Mouse (Mus musculus) kidney, adult 9 months (tissue): ENCODE data around the gene Rev3l.
"Not testable (repeated sequence)": the region's sequence is repeated elsewhere in the genome, so short reads cannot be mapped to it uniquely, and the experiment has no call there.

Source experiments
- DNase-seq: peaks from one replicate; pipeline ENCODE4 v3.0.0; 2022

Rev3l gene

DNA sequence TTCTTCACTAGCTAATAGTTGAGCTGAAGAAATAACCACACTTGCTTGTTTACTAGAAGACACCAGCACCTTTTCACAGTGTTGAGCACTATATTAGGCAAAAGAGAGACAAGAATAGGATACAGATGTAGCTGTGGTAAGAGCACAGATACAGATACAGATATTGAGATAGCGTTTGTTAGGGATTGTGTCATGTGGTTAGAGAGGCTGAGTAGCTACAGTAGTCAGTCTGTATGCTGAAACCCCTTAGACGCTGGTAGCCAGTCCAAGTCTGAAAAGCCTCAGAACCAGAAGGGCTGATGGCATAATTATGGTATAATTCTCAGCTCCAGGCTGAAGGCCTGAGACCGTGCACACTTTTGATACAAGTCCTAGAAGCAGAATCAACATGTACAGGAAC is 53.3 kb downstream of the Rev3l start:
- DNase-seq: no peak

- no peak for DNase-seq
Measured at GRCm38 (mm10) chr10:39793295-39793694, 61.4 kb downstream of the Rev3l start.

DNA sequence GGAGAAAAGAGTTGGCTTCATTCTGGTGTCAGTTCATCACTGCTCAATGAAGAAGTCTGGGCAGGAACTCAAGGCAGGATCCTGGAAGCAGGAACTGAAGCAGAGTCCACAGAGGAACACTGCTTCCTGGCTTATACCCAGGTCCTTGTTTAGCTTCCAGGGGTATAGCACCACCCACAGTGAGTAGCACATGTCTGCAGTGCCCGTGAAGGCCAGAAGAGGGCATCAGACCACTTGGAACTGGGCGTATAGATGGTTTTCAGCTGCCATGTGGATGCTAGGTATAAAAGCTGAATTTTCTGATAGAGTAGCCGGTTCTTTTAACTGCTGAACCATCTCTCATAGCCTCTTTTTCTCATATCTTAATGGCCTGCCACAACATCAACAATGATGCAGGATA is 79.6 kb downstream of the Rev3l start:
- DNase-seq: peak; percentile 59

DNA sequence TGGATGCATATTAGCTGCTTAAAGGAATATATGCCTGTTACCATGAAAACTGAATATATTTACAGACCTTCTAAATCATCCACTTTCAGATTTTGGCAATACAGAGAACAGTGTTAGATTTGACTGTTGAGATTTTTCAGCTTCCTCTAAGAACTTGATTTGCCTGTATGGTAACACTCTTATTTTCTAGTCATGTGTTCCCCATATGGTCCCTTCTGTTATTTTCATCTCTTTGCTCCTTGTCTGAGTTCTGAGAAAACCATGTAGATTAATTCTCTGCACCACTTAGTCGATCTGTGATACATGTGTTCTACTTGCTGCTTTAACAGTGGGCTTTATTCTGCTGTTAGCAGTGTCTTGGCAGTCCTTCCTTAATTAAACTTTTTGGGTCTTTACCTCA is 110.7 kb downstream of the Rev3l start:
- DNase-seq: no peak

GRCm38 (mm10) chr10:39865509-39865908 is 133.6 kb downstream of the Rev3l start:
- DNase-seq: no peak

DNA sequence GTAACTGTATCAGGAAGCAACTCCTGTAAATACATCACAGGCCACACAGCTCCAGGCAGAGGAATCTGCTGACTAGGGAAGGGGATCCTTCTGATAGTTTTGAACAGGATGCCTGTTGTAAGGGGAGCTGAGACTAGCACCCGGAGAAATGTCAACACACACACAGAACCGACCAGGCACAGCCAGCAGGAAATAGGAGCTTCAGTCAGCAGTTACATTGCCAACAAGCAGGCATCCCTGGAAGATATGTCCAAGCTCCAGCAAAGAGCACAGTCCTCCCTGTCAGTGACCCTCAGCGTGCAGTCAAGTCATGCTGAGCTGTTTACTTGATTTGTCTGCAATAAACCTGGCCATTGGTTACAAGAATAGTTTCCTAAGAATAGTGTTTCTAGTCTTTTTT is 156.7 kb downstream of the Rev3l start:
- peak; percentile 37 for DNase-seq

DNA sequence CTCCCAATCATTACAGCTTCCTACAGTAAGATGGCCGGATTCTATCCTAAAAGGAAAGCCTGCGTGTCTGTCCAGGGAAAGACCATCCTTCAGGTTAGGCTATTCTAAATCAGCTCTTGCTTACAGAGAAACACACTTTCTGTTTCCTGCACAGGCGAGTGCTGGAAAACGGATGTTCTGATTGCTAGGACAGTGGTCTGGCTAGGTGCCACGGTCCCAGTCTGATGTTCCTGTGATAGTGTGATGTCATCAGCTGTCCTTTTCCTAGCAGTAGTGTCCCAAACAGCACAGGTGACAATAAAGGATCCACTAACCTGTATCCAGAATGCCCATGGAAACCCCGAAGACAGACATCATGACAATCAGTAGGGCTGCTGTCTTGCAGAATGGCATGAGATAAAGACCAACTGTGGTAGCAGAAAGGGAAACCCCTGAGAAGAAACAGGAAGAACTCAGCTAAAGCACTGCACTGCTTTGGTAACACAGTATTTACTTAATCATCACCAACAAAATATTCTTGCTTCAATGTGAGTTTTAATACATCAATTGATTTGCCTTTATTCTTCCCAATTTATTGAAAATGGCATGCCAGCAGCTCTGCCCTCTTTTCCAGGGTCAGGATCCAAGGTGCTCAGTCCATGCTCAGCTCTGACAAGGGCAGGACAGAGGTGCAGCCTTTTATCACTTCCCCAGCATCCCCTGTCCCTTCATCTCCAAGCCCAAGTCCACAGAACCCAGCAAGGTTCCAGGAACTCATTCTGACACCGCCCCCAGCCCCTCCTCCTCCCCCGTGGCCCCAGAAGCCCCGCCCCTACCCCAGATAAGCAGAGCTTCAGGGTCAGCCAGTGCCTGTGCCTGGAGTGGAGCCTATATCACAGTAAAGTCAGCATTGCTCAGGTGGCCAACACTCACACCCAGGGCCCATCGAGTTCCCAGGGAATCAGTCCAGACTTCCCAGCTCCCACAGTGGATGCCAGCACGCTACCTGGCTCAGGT is 162.1 kb downstream of the Rev3l start:
- DNase-seq: no peak

DNA sequence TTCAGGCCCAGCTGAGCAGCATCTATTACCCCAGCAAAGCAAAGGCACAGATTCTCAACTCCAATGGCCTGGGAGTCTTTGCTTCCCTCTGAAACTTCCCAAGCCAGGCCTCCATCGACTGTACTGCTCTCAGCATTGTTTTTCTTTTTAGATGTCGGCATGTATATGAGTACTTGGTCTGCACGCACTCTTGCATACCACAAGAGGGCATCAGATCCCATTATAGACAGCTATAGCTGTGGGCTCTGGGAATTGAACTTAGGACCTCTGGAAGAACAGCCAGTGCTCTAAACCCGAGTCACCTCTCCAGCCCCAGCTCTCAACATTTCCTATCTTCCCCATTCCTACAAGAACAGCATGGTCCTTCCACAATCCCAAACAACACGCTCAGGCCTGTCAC is 164.6 kb downstream of the Rev3l start:
- peak; percentile 54 for DNase-seq

DNA sequence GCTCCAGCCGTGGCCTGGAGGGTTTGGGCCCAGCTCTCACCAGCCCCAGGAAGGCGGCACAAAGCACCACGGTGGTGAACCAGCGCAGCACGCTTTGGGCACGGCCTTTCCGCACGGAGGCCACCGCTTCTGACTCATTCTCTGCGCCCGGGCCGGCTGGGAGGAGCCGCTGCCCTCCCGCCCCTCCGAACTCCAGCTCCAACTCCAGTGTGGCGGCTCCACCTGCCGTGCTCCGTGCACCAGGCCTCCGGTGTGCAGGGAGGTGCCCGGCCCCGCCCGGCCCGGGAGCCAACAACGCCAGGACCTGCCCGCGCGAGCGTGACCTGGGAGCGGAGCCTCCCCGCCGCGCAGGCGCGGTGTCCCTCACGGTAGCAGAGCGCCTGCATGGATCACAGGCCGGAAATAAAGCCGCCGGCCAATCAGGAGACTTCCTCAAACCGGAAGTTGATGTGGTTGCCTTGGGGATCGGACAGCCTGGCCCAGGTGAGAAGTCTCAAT is 167.0 kb downstream of the Rev3l start, which contains the start of gene Mfsd4b4:
Gene Mfsd4b4, minus strand, starts transcription at position 365 of the 498 bp plus-strand sequence.
- peak; percentile 93 for DNase-seq

DNA sequence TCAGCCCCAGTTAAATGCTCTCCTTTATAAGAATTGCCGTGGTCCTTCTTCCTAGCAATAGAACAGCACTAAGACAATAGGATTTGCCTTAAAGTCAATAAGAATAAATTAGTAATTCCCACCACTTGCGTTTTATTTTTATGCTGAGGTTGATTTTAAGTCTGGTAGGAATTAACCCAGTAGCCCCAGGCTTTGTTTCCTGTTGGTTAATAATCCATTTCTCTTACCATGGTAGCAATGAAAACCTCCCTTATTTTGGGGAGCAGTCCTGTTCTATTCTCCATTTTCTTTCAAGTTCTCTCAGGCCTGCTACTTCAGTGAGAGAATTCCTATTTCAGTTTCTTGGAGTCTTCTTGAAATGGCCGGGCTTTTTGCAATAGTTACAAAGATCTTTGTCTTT is 172.3 kb downstream of the Rev3l start:
- peak; percentile 59 for DNase-seq

- DNase-seq: peak; percentile 91
Measured at GRCm38 (mm10) chr10:39906799-39907658, 175.1 kb downstream of the Rev3l start.

DNA sequence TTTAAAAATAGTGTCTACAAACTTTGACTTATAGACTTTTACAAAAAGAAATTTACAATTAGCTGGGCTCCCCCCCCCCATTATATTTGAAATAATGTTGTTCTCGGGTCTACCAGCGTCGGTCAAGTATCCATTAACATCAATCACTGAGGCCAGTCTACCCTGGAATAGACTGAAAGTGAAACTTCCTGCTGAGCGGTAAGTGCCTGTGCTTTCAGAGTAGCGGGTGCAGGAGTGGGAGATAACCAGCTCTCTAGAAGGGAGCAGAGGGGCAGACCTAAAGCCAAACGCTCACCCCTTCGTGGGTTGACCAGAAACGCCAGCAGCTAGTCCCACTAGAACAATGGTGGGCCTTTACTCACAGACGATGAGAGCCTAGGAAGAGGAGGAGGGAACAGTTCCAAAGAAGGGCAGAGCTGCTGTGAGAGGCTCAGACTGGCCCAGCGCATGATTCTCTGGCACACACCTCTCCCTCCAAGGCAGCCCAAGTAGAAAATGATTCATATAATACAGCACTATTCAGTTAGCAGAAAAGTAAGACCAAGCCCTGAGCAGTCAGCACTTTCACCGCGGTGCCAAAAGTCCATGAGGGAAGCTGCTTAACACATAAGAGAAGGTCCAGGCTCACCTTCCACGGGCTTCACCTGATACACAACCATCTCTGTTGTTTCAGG is 177.0 kb downstream of the Rev3l start:
- peak; percentile 58 for DNase-seq

DNA sequence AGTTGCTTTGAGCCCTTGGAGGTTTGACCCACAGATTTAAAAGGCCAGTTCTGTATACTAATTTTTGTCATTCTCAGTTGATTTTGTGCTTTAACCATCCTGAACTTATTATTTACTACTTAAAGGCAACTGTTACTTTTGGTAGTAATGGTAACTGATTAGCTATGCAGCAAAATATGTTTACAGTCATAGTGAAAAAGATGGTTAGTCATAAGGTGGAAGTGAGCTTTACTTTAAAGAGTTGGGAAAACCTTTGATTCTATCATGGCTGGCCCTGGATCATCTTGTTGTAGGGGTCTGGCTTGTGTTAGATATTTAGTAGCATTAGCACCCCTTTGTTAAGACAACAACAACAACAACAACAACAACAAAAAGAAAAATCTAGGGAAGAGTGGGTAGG is 180.7 kb downstream of the Rev3l start:
- no peak for DNase-seq

- not testable (repeated sequence) for DNase-seq
Measured at GRCm38 (mm10) chr10:39924556-39924955, 192.6 kb downstream of the Rev3l start.
